Mouse (Mus musculus) forebrain, embryonic 10.5 days (tissue): ENCODE data around the gene Trim46. TPM values are rescaled to one million over a fixed set of nuclear protein-coding genes. Genes with fewer than 3 reads are reported as not detected.
A peak's percentile ranks its signal among the peaks of the same experiment; 100 is the strongest.

ENCODE experiments used
- DNase-seq: peaks from one replicate; pipeline ENCODE4 v3.0.0-alpha.2; 2017; ENCODE audit warnings: low spot score; ENCODE audit errors: extremely low spot score
- H3K27ac ChIP-seq: fragments of 300-500 bp; sonication (generic); 2 replicates; pipeline ENCODE4 v1.5.1; 2016; ENCODE audit warnings: mild to moderate bottlenecking
- H3K27me3 ChIP-seq: fragments of 300-500 bp; sonication (generic); 2 replicates; pipeline ENCODE4 v1.6.1; 2016; ENCODE audit warnings: mild to moderate bottlenecking; ENCODE audit not compliant: poor library complexity, severe bottlenecking
- H3K36me3 ChIP-seq: fragments of 300-500 bp; sonication (generic); replicated peaks from 2 replicates; pipeline ENCODE4 v1.6.1; 2016; ENCODE audit warnings: mild to moderate bottlenecking, moderate library complexity
- H3K4me1 ChIP-seq: fragments of 300-500 bp; sonication (generic); 2 replicates; pipeline ENCODE4 v1.6.1; 2016
- H3K4me3 ChIP-seq: fragments of 300-500 bp; sonication (generic); 2 replicates; pipeline ENCODE4 v1.5.1; 2016; ENCODE audit warnings: mild to moderate bottlenecking, moderate library complexity
- H3K9me3 ChIP-seq: fragments of 300-500 bp; sonication (generic); 2 replicates; pipeline ENCODE4 v1.6.1; 2016; ENCODE audit warnings: mild to moderate bottlenecking, moderate library complexity
- WGBS: fragments of 180-500 bp; shearing (Covaris S2); methylation state at CpG from one replicate; pipeline ENCODE4 v1.1.7; 2016; 5-methylcytosine and 5-hydroxymethylcytosine counted together
- polyA plus RNA-seq: library from polyadenylated mRNA; unstranded; fragments of >200 nt; fragmentation: Nextera tagmentation; extraction: Ambion mirVana; gene quantifications from 2 replicates; pipeline ENCODE4 v1.2.1, GENCODE M21; 2016

Gene Trim46
- polyA plus RNA-seq, 1 experiment from 2014 or later: 4.4 TPM

GRCm38 (mm10) chr3:89213803-89214530 is 32.1 kb downstream of the Trim46 start:
- Histone ChIP-seq H3K27ac (peak overlapping the region; percentile 98), H3K9me3 (no peaks in the 10 kb centered on the region), H3K4me3 (peak overlapping the region; percentile 78), H3K4me1 (peaks cover 64% of the 10 kb centered on the region), H3K27me3 (no peaks in the 10 kb centered on the region), H3K36me3 (peaks cover 50% of the 10 kb centered on the region)
- DNase-seq: peak; percentile 95
- WGBS: under 1% methylated on average over 69 of the region's 69 CpGs

- DNase-seq: no peak
- WGBS: 88% methylated on average over 7 of the region's 7 CpGs
- H3K4me3 ChIP-seq: no peak overlapping the region
- peaks cover 35% of the 10 kb centered on the region for H3K4me1 ChIP-seq
- H3K9me3 ChIP-seq: no peaks in the 10 kb centered on the region
- no peak overlapping the region for H3K27ac ChIP-seq
- H3K27me3 ChIP-seq: no peaks in the 10 kb centered on the region
- peaks cover 59% of the 10 kb centered on the region for H3K36me3 ChIP-seq
These were observed 35.4 kb downstream of the Trim46 start for GRCm38 (mm10) chr3:89210731-89211130.

- no peak for DNase-seq
- Histone ChIP-seq H3K27me3 (no peaks in the 10 kb centered on the region), H3K27ac (no peak overlapping the region), H3K4me1 (peaks cover 30% of the 10 kb centered on the region), H3K4me3 (no peak overlapping the region), H3K36me3 (peaks cover 65% of the 10 kb centered on the region), H3K9me3 (no peaks in the 10 kb centered on the region)
- WGBS: 96% methylated on average over 13 of the region's 13 CpGs
These were observed 35.9 kb downstream of the Trim46 start for GRCm38 (mm10) chr3:89210162-89210561.

- no peaks in the 10 kb centered on the region for H3K9me3 ChIP-seq
- no peaks in the 10 kb centered on the region for H3K27me3 ChIP-seq
- H3K4me1 ChIP-seq: peaks cover 25% of the 10 kb centered on the region
- H3K4me3 ChIP-seq: no peak overlapping the region
- no peak for DNase-seq
- WGBS: 86% methylated on average over 7 of the region's 7 CpGs
- H3K27ac ChIP-seq: no peak overlapping the region
- H3K36me3 ChIP-seq: peaks cover 66% of the 10 kb centered on the region
These were observed 36.4 kb downstream of the Trim46 start for GRCm38 (mm10) chr3:89209731-89210130.

GRCm38 (mm10) chr3:89208736-89209135 is 37.4 kb downstream of the Trim46 start:
- H3K27me3 ChIP-seq: no peaks in the 10 kb centered on the region
- no peak overlapping the region for H3K27ac ChIP-seq
- no peak for DNase-seq
- peaks cover 75% of the 10 kb centered on the region for H3K36me3 ChIP-seq
- no peak overlapping the region for H3K4me3 ChIP-seq
- H3K9me3 ChIP-seq: no peaks in the 10 kb centered on the region
- peaks cover 16% of the 10 kb centered on the region for H3K4me1 ChIP-seq
- WGBS: 89% methylated on average over 6 of the region's 6 CpGs

- H3K27me3 ChIP-seq: no peaks in the 10 kb centered on the region
- peaks cover 75% of the 10 kb centered on the region for H3K36me3 ChIP-seq
- no peak overlapping the region for H3K27ac ChIP-seq
These were observed 37.9 kb downstream of the Trim46 start for GRCm38 (mm10) chr3:89208075-89208657.

GRCm38 (mm10) chr3:89206695-89207094 is 39.4 kb downstream of the Trim46 start:
- H3K4me1 ChIP-seq: peaks cover 7% of the 10 kb centered on the region
- H3K4me3 ChIP-seq: no peak overlapping the region
- peaks cover 75% of the 10 kb centered on the region for H3K36me3 ChIP-seq
- no peak for DNase-seq
- no peaks in the 10 kb centered on the region for H3K9me3 ChIP-seq
- no peaks in the 10 kb centered on the region for H3K27me3 ChIP-seq
- H3K27ac ChIP-seq: no peak overlapping the region
- WGBS: 91% methylated on average over 2 of the region's 2 CpGs

More at GRCm38 (mm10) chr3:89208075-89208657, 37.9 kb downstream of the Trim46 start:
- H3K4me3 ChIP-seq: no peak overlapping the region
- WGBS: 92% methylated on average over 13 of the region's 13 CpGs
- no peak for DNase-seq
- H3K4me1 ChIP-seq: peaks cover 16% of the 10 kb centered on the region
- no peaks in the 10 kb centered on the region for H3K9me3 ChIP-seq

GRCm38 (mm10) chr3:89206079-89206478 is 40.0 kb downstream of the Trim46 start:
- Histone ChIP-seq H3K36me3 (peaks cover 69% of the 10 kb centered on the region), H3K4me3 (no peak overlapping the region), H3K9me3 (no peaks in the 10 kb centered on the region), H3K4me1 (peaks cover 7% of the 10 kb centered on the region), H3K27me3 (no peaks in the 10 kb centered on the region), H3K27ac (no peak overlapping the region)
- DNase-seq: peak; percentile 14
- WGBS: 93% methylated on average over 7 of the region's 7 CpGs

- WGBS: 39% methylated on average over 5 of the region's 5 CpGs
- Histone ChIP-seq H3K27me3 (no peaks in the 10 kb centered on the region), H3K9me3 (no peaks in the 10 kb centered on the region), H3K4me1 (peaks cover 7% of the 10 kb centered on the region), H3K27ac (peak overlapping the region; percentile 72), H3K36me3 (peaks cover 40% of the 10 kb centered on the region), H3K4me3 (peak overlapping the region; percentile 63)
- no peak for DNase-seq
These were observed 43.0 kb downstream of the Trim46 start for GRCm38 (mm10) chr3:89203142-89203514.

- Histone ChIP-seq H3K9me3 (no peaks in the 10 kb centered on the region), H3K27me3 (no peaks in the 10 kb centered on the region), H3K4me3 (peak within 1 kb of the TSS; percentile 63), H3K27ac (peak within 1 kb of the TSS; percentile 72), H3K4me1 (peaks cover 7% of the 10 kb centered on the region), H3K36me3 (peaks cover 33% of the 10 kb centered on the region)
- WGBS: 29% methylated on average over 13 of the region's 13 CpGs
- peak; percentile 86 for DNase-seq
These were observed 43.6 kb downstream of the Trim46 start, which contains the start of gene Gba for GRCm38 (mm10) chr3:89202253-89203141. Gba (plus strand) TSS chr3:89202928.

- DNase-seq: no peak
- Histone ChIP-seq H3K4me1 (peaks cover 25% of the 10 kb centered on the region), H3K27me3 (no peaks in the 10 kb centered on the region), H3K9me3 (no peaks in the 10 kb centered on the region), H3K4me3 (no peak overlapping the region), H3K27ac (no peak overlapping the region), H3K36me3 (peaks cover 9% of the 10 kb centered on the region; the same call in 1 of the 2 replicates)
- WGBS: 78% methylated on average over 3 of the region's 3 CpGs
These were observed 46.3 kb downstream of the Trim46 start for GRCm38 (mm10) chr3:89199839-89200238.

GRCm38 (mm10) chr3:89195979-89196877 is 49.9 kb downstream of the Trim46 start:
- Histone ChIP-seq H3K4me3 (peak overlapping the region; percentile 49), H3K36me3 (no peaks in the 10 kb centered on the region), H3K27ac (peak overlapping the region; percentile 89), H3K9me3 (no peaks in the 10 kb centered on the region), H3K4me1 (peaks cover 19% of the 10 kb centered on the region), H3K27me3 (no peaks in the 10 kb centered on the region)
- peak; percentile 95 for DNase-seq
- 9% methylated on average over 33 of the region's 33 CpGs for WGBS
